Mouse (Mus musculus) midbrain, embryonic 10.5 days (tissue): ENCODE data around the gene Nsdhl. TPM values are rescaled to one million over a fixed set of nuclear protein-coding genes. Genes with fewer than 3 reads are reported as not detected.

Source experiments
- DNase-seq: peaks from one replicate; pipeline ENCODE4 v3.0.0-alpha.2; 2017; ENCODE audit warnings: low spot score
- H3K27ac ChIP-seq: fragments of 300-500 bp; sonication (generic); replicated peaks from 2 replicates; pipeline ENCODE4 v1.5.1; 2016; ENCODE audit warnings: mild to moderate bottlenecking
- H3K27me3 ChIP-seq: fragments of 300-500 bp; sonication (generic); 2 replicates; pipeline ENCODE4 v1.6.1; 2016; ENCODE audit warnings: low read depth, mild to moderate bottlenecking; ENCODE audit not compliant: poor library complexity, severe bottlenecking
- H3K36me3 ChIP-seq: fragments of 300-500 bp; sonication (generic); 2 replicates; pipeline ENCODE4 v1.6.1; 2016; ENCODE audit warnings: mild to moderate bottlenecking, moderate library complexity
- H3K4me1 ChIP-seq: fragments of 300-500 bp; sonication (generic); 2 replicates; pipeline ENCODE4 v1.6.1; 2016
- H3K4me3 ChIP-seq: fragments of 300-500 bp; sonication (generic); 2 replicates; pipeline ENCODE4 v1.5.1; 2016; ENCODE audit warnings: mild to moderate bottlenecking, moderate library complexity
- H3K9me3 ChIP-seq: fragments of 300-500 bp; sonication (generic); replicated peaks from 2 replicates; pipeline ENCODE4 v1.6.1; 2016; ENCODE audit warnings: mild to moderate bottlenecking
- WGBS: fragments of 180-500 bp; shearing (Covaris S2); methylation state at CpG from one replicate; pipeline ENCODE4 v1.1.7; 2016; 5-methylcytosine and 5-hydroxymethylcytosine counted together
- polyA plus RNA-seq: library from polyadenylated mRNA; unstranded; fragments of >200 nt; fragmentation: Nextera tagmentation; extraction: Ambion mirVana; gene quantifications from 2 replicates; pipeline ENCODE4 v1.2.1, GENCODE M21; 2016

Nsdhl gene
- polyA plus RNA-seq, 1 experiment from 2014 or later: 44.1 TPM

GRCm38 (mm10) chrX:72961511-72961910, 43.2 kb downstream of the Nsdhl start:
- no peaks in the 10 kb centered on the region for H3K27me3 ChIP-seq
- no peak for DNase-seq
- no peaks in the 10 kb centered on the region for H3K9me3 ChIP-seq
- no peak overlapping the region for H3K27ac ChIP-seq
- no peaks in the 10 kb centered on the region for H3K4me1 ChIP-seq
- H3K4me3 ChIP-seq: no peak overlapping the region
- WGBS: 74% methylated on average over 3 of the region's 3 CpGs
- peaks cover 64% of the 10 kb centered on the region for H3K36me3 ChIP-seq

GRCm38 (mm10) chrX:72962743-72963142, 44.4 kb downstream of the Nsdhl start:
- H3K4me3 ChIP-seq: no peak overlapping the region
- WGBS: 73% methylated on average over 3 of the region's 3 CpGs
- H3K27me3 ChIP-seq: no peaks in the 10 kb centered on the region
- DNase-seq: no peak
- H3K36me3 ChIP-seq: peaks cover 51% of the 10 kb centered on the region
- H3K27ac ChIP-seq: no peak overlapping the region
- no peaks in the 10 kb centered on the region for H3K9me3 ChIP-seq
- no peaks in the 10 kb centered on the region for H3K4me1 ChIP-seq

GRCm38 (mm10) chrX:72982831-72983230, 64.5 kb downstream of the Nsdhl start:
- peaks cover 46% of the 10 kb centered on the region for H3K27me3 ChIP-seq
- no peaks in the 10 kb centered on the region for H3K9me3 ChIP-seq
- WGBS: 63% methylated on average over 6 of the region's 6 CpGs
- H3K4me3 ChIP-seq: no peak overlapping the region
- DNase-seq: no peak
- no peak overlapping the region for H3K27ac ChIP-seq
- peaks cover 11% of the 10 kb centered on the region; the same call in 1 of the 2 replicates for H3K4me1 ChIP-seq
- no peaks in the 10 kb centered on the region for H3K36me3 ChIP-seq

GRCm38 (mm10) chrX:72985607-72986006, 67.2 kb downstream of the Nsdhl start:
- WGBS: 87% methylated on average over 2 of the region's 2 CpGs
- Histone ChIP-seq H3K27ac (no peak overlapping the region), H3K4me1 (peaks cover 11% of the 10 kb centered on the region; the same call in 1 of the 2 replicates), H3K9me3 (no peaks in the 10 kb centered on the region), H3K4me3 (no peak overlapping the region), H3K27me3 (peaks cover 56% of the 10 kb centered on the region), H3K36me3 (no peaks in the 10 kb centered on the region)
- no peak for DNase-seq

GRCm38 (mm10) chrX:72986841-72987519, 68.6 kb downstream of the Nsdhl start, which contains the start of gene Zfp185:
Zfp185 (plus strand) TSS chrX:72987339.
- no peaks in the 10 kb centered on the region for H3K9me3 ChIP-seq
- peak; percentile 58 for DNase-seq
- peaks cover 56% of the 10 kb centered on the region for H3K27me3 ChIP-seq
- peak within 1 kb of the TSS; percentile 64; the same call in 1 of the 2 replicates for H3K27ac ChIP-seq
- no peaks in the 10 kb centered on the region for H3K36me3 ChIP-seq
- H3K4me3 ChIP-seq: peak within 1 kb of the TSS; percentile 54
- H3K4me1 ChIP-seq: peaks cover 11% of the 10 kb centered on the region; the same call in 1 of the 2 replicates
- WGBS: 11% methylated on average over 43 of the region's 45 CpGs

GRCm38 (mm10) chrX:72987520-72987905, 69.2 kb downstream of the Nsdhl start:
- WGBS: 28% methylated on average over 14 of the region's 14 CpGs
- no peaks in the 10 kb centered on the region for H3K9me3 ChIP-seq

GRCm38 (mm10) chrX:72988431-72988830, 70.1 kb downstream of the Nsdhl start:
- Histone ChIP-seq H3K36me3 (no peaks in the 10 kb centered on the region), H3K27ac (no peak overlapping the region), H3K4me3 (no peak overlapping the region), H3K4me1 (peaks cover 5% of the 10 kb centered on the region; the same call in 1 of the 2 replicates), H3K9me3 (no peaks in the 10 kb centered on the region), H3K27me3 (peaks cover 49% of the 10 kb centered on the region)
- no peak for DNase-seq
- WGBS: 95% methylated on average over 3 of the region's 3 CpGs

More at GRCm38 (mm10) chrX:72987520-72987905, 69.2 kb downstream of the Nsdhl start:
- Histone ChIP-seq H3K27me3 (peaks cover 52% of the 10 kb centered on the region), H3K4me3 (peak overlapping the region; percentile 54), H3K27ac (peak overlapping the region; percentile 64; the same call in 1 of the 2 replicates), H3K36me3 (no peaks in the 10 kb centered on the region), H3K4me1 (peaks cover 11% of the 10 kb centered on the region; the same call in 1 of the 2 replicates)
- DNase-seq: no peak

GRCm38 (mm10) chrX:72990581-72990980, 72.2 kb downstream of the Nsdhl start:
- H3K4me1 ChIP-seq: peaks cover 5% of the 10 kb centered on the region; the same call in 1 of the 2 replicates
- H3K27ac ChIP-seq: no peak overlapping the region
- peaks cover 33% of the 10 kb centered on the region for H3K27me3 ChIP-seq
- H3K4me3 ChIP-seq: no peak overlapping the region
- H3K36me3 ChIP-seq: no peaks in the 10 kb centered on the region
- DNase-seq: no peak
- 92% methylated on average over 3 of the region's 3 CpGs for WGBS
- no peaks in the 10 kb centered on the region for H3K9me3 ChIP-seq

GRCm38 (mm10) chrX:72992291-72992919, 74.0 kb downstream of the Nsdhl start:
- 56% methylated on average over 5 of the region's 5 CpGs for WGBS
- Histone ChIP-seq H3K9me3 (no peaks in the 10 kb centered on the region), H3K27me3 (peaks cover 15% of the 10 kb centered on the region), H3K36me3 (no peaks in the 10 kb centered on the region), H3K27ac (no peak overlapping the region), H3K4me3 (no peak overlapping the region), H3K4me1 (peaks cover 2% of the 10 kb centered on the region; the same call in 1 of the 2 replicates)
- no peak for DNase-seq

GRCm38 (mm10) chrX:72995542-72995941, 77.2 kb downstream of the Nsdhl start:
- no peak for DNase-seq
- no peak overlapping the region for H3K4me3 ChIP-seq
- no peaks in the 10 kb centered on the region for H3K9me3 ChIP-seq
- no peaks in the 10 kb centered on the region for H3K4me1 ChIP-seq
- whole genome bisulfite sequencing: 85% methylated on average over 3 of the region's 3 CpGs
- H3K27ac ChIP-seq: no peak overlapping the region
- H3K27me3 ChIP-seq: no peaks in the 10 kb centered on the region
- H3K36me3 ChIP-seq: no peaks in the 10 kb centered on the region

- H3K27me3 ChIP-seq: no peaks in the 10 kb centered on the region; the same call in 1 of the 2 replicates
- no peaks in the 10 kb centered on the region for H3K4me1 ChIP-seq
- H3K36me3 ChIP-seq: no peaks in the 10 kb centered on the region
- H3K27ac ChIP-seq: no peak overlapping the region
- DNase-seq: no peak
- WGBS: 76% methylated on average over 5 of the region's 5 CpGs
- H3K9me3 ChIP-seq: no peaks in the 10 kb centered on the region
- H3K4me3 ChIP-seq: no peak overlapping the region
These were observed 84.8 kb downstream of the Nsdhl start for GRCm38 (mm10) chrX:73003110-73003509.

- 75% methylated on average over 4 of the region's 4 CpGs for WGBS
- DNase-seq: no peak
- Histone ChIP-seq H3K4me3 (no peak overlapping the region), H3K27me3 (no peaks in the 10 kb centered on the region; the same call in 1 of the 2 replicates), H3K36me3 (no peaks in the 10 kb centered on the region), H3K4me1 (no peaks in the 10 kb centered on the region), H3K9me3 (no peaks in the 10 kb centered on the region), H3K27ac (no peak overlapping the region)
These were observed 87.3 kb downstream of the Nsdhl start for GRCm38 (mm10) chrX:73005678-73006077.
